Mouse (Mus musculus): ENCODE data around the gene Mc1r. TPM values are rescaled to one million over a fixed set of nuclear protein-coding genes. Genes with fewer than 3 reads are reported as not detected.
"Not testable (repeated sequence)": the region's sequence is repeated elsewhere in the genome, so short reads cannot be mapped to it uniquely, and the experiment has no call there.

Gene Mc1r
- total and polyA plus RNA-seq, 3 experiments = 0.31 to 0.45 TPM; not detected in 1

GRCm38 (mm10) chr8:123450783-123451182 lies 43.9 kb downstream of the Mc1r start (continued):
- TF ChIP-seq MXI1 (IDR thresholded peaks at IDR 0.05; ENCODE audit: low read depth, low read length) = no peak
- no peak for TF ChIP-seq ZC3H11A (IDR thresholded peaks at IDR 0.05; ENCODE audit: low read depth, low read length)
- peak; percentile 82; the same call in 1 of the 2 replicates for TF ChIP-seq TBP (IDR thresholded peaks at IDR 0.05; ENCODE audit: low read depth, low read length)
- TF ChIP-seq MAFK (IDR thresholded peaks at IDR 0.05; ENCODE audit: borderline replicate concordance, low read depth, low read length) = peak; percentile 56; the same call in 1 of the 2 replicates
- TF ChIP-seq GATA1 (IDR thresholded peaks at IDR 0.05; ENCODE audit: low read depth, low read length) = peak; percentile 95
- peak; percentile 68 for TF ChIP-seq ZNF384 (IDR thresholded peaks at IDR 0.05; ENCODE audit: low read depth, low read length)
- no peak for TF ChIP-seq ELF1 (IDR thresholded peaks at IDR 0.05; ENCODE audit: low read depth, low read length)
- TF ChIP-seq SMC3 (IDR thresholded peaks at IDR 0.05; ENCODE audit: low read depth, low read length) = no peak

GRCm38 (mm10) chr8:123451747-123452146 lies 44.8 kb downstream of the Mc1r start:
- not testable (repeated sequence) for H3K79me2 ChIP-seq (ENCODE audit: control insufficient read depth, insufficient read depth, low read length, poor library complexity); H3K27me3 ChIP-seq (ENCODE audit: control insufficient read depth in 1 of 2, insufficient read depth in 2 of 2, low read length in 2 of 2); H3K4me3 ChIP-seq (ENCODE audit: control insufficient read depth in 1 of 2, insufficient read depth in 1 of 2, low read depth in 2 of 2, low read length in 2 of 2); H3K9ac ChIP-seq (ENCODE audit: control insufficient read depth, low read depth, low read length, poor library complexity, severe bottlenecking); DNase-seq (ENCODE audit: low read depth, low spot score); H3K9me3 ChIP-seq (replicated peaks; ENCODE audit: insufficient read depth, low read length)
- peak; percentile 93 for TF ChIP-seq TBP (IDR thresholded peaks at IDR 0.05; ENCODE audit: low read depth, low read length)
- H3K4me1 ChIP-seq (ENCODE audit: control insufficient read depth in 1 of 2, insufficient read depth in 2 of 2, low read length in 2 of 2) = peaks cover 13 to 36% of the 10 kb centered on the region in 2 experiments
- peaks cover 0 to 36% of the 10 kb centered on the region in 2 experiments; a peak in 3 of 4 replicates for H3K36me3 ChIP-seq (ENCODE audit: control insufficient read depth in 1 of 2, insufficient read depth in 2 of 2, low read length in 2 of 2)
- H3K27ac ChIP-seq (ENCODE audit: control insufficient read depth, low read depth, low read length) = peak overlapping the region; percentile 84

- Histone ChIP-seq H3K79me2 (ENCODE audit: control insufficient read depth, insufficient read depth, low read length, poor library complexity) (no peaks in the 10 kb centered on the region), H3K36me3 (ENCODE audit: control insufficient read depth in 1 of 2, insufficient read depth in 2 of 2, low read length in 2 of 2) (peaks cover 0 to 36% of the 10 kb centered on the region in 2 experiments; a peak in 3 of 4 replicates), H3K27me3 (ENCODE audit: control insufficient read depth in 1 of 2, insufficient read depth in 2 of 2, low read length in 2 of 2) (no peaks in the 10 kb centered on the region), H3K4me1 (ENCODE audit: control insufficient read depth in 1 of 2, insufficient read depth in 2 of 2, low read length in 2 of 2) (peaks cover 13 to 36% of the 10 kb centered on the region in 2 experiments), H3K4me3 (ENCODE audit: control insufficient read depth in 1 of 2, insufficient read depth in 1 of 2, low read depth in 2 of 2, low read length in 2 of 2) (no peak overlapping the region), H3K9me3 (replicated peaks; ENCODE audit: insufficient read depth, low read length) (no peaks in the 10 kb centered on the region), H3K9ac (ENCODE audit: control insufficient read depth, low read depth, low read length, poor library complexity, severe bottlenecking) (no peak overlapping the region), H3K27ac (ENCODE audit: control insufficient read depth, low read depth, low read length) (peak overlapping the region; percentile 84)
- TF ChIP-seq CHD1 (IDR thresholded peaks at IDR 0.05; ENCODE audit: low read depth, low read length) (no peak), MXI1 (IDR thresholded peaks at IDR 0.05; ENCODE audit: low read depth, low read length) (no peak), SIN3A (IDR thresholded peaks at IDR 0.05; ENCODE audit: low read length) (peak; percentile 81; the same call in 1 of the 2 replicates), ZKSCAN1 (IDR thresholded peaks at IDR 0.05; ENCODE audit: low read depth, low read length) (no peak), POLR2AphosphoS2 (IDR thresholded peaks at IDR 0.05; ENCODE audit: low read length) (0 out of 2 replicates have a peak, but pooled peaks have one; percentile 42), BHLHE40 (IDR thresholded peaks at IDR 0.05; ENCODE audit: borderline replicate concordance, low read depth, low read length) (peak; percentile 99), CTCF (IDR thresholded peaks at IDR 0.05 in 2 of 3, conservative IDR thresholded peaks at IDR 0.05 in 1 of 3; ENCODE audit: control insufficient read depth in 1 of 3, insufficient read depth in 1 of 3, low read depth in 2 of 3, low read length in 3 of 3, poor library complexity in 1 of 3, severe bottlenecking in 1 of 3) (no peak), TAL1 (IDR thresholded peaks at IDR 0.05; ENCODE audit: low read length) (peak; percentile 83), MYB (IDR thresholded peaks at IDR 0.05; ENCODE audit: low read depth, low read length) (peak; percentile 92), MAX (IDR thresholded peaks at IDR 0.05; ENCODE audit: low read length) (peak; percentile 65), EP300 (IDR thresholded peaks at IDR 0.05; ENCODE audit: low read depth in 1 of 2, low read length in 2 of 2) (peak; percentile 90 to 95), ELF1 (IDR thresholded peaks at IDR 0.05; ENCODE audit: low read depth, low read length) (0 out of 2 replicates have a peak, but pooled peaks have one; percentile 23), TCF12 (IDR thresholded peaks at IDR 0.05; ENCODE audit: low read depth, low read length) (peak; percentile 95), RCOR1 (IDR thresholded peaks at IDR 0.05; ENCODE audit: low read depth, low read length) (peak; percentile 99), HCFC1 (IDR thresholded peaks at IDR 0.05; ENCODE audit: low read depth, low read length) (peak; percentile 45), POLR2AphosphoS5 (IDR thresholded peaks at IDR 0.05; ENCODE audit: borderline replicate concordance, low read depth, low read length) (no peak), ZC3H11A (IDR thresholded peaks at IDR 0.05; ENCODE audit: low read depth, low read length) (no peak), MYC (IDR thresholded peaks at IDR 0.05; ENCODE audit: low read depth, low read length) (peak; percentile 48; the same call in 1 of the 2 replicates), ETS1 (IDR thresholded peaks at IDR 0.05; ENCODE audit: low read depth, low read length) (peak; percentile 98), GATA1 (IDR thresholded peaks at IDR 0.05; ENCODE audit: low read depth, low read length) (peak; percentile 85), MAFK (IDR thresholded peaks at IDR 0.05; ENCODE audit: borderline replicate concordance, low read depth, low read length) (peak; percentile 66; the same call in 1 of the 2 replicates), TBP (IDR thresholded peaks at IDR 0.05; ENCODE audit: low read depth, low read length) (no peak), MEF2A (IDR thresholded peaks at IDR 0.05; ENCODE audit: extremely low read depth, insufficient replicate concordance, low read depth, low read length, poor library complexity, severe bottlenecking) (no peak), ZNF384 (IDR thresholded peaks at IDR 0.05; ENCODE audit: low read depth, low read length) (peak; percentile 52; the same call in 1 of the 2 replicates)
- peak; percentile 88 for DNase-seq (ENCODE audit: low read depth, low spot score)
These were observed 45.2 kb downstream of the Mc1r start for GRCm38 (mm10) chr8:123452149-123452548.
